Mouse (Mus musculus) liver, adult 2 months (tissue): ENCODE results near the gene Tango2. TPM values are rescaled to one million over a fixed set of nuclear protein-coding genes. Genes with fewer than 3 reads are reported as not detected.
A peak's percentile ranks its signal among the peaks of the same experiment; 100 is the strongest.

Experiments
- DNase-seq: peaks from one replicate; pipeline ENCODE4 v3.0.0-alpha.2; 2011; ENCODE audit warnings: low read depth, low spot score; ENCODE audit errors: extremely low read depth
- H3K27ac ChIP-seq: fragments of 200-500 bp; replicated peaks from 2 replicates; pipeline ENCODE4 v1.5.1; 2012; ENCODE audit warnings: low read depth, mild to moderate bottlenecking, control low read depth, inconsistent platforms, low read length; ENCODE audit not compliant: insufficient read depth
- H3K27me3 ChIP-seq: fragments of 200-500 bp; 2 replicates; pipeline ENCODE4 v1.6.1; 2012; ENCODE audit warnings: mild to moderate bottlenecking, moderate library complexity, low read length, inconsistent platforms; ENCODE audit not compliant: control insufficient read depth, insufficient read depth
- H3K36me3 ChIP-seq: fragments of 200-500 bp; 2 replicates; pipeline ENCODE4 v1.6.1; 2012; ENCODE audit warnings: low read length, inconsistent platforms; ENCODE audit not compliant: control insufficient read depth, insufficient read depth
- H3K4me1 ChIP-seq: fragments of 200-500 bp; 2 replicates; pipeline ENCODE4 v1.6.1; 2011; ENCODE audit warnings: low read length; ENCODE audit not compliant: control insufficient read depth, insufficient read depth
- H3K4me3 ChIP-seq: fragments of 200-500 bp; 2 replicates; pipeline ENCODE4 v1.5.1; 2011; ENCODE audit warnings: low read depth, mild to moderate bottlenecking, control low read depth, low read length, moderate library complexity; ENCODE audit not compliant: insufficient read depth
- H3K79me2 ChIP-seq: fragments of 200-500 bp; 2 replicates; pipeline ENCODE4 v1.6.1; 2012; ENCODE audit warnings: inconsistent platforms, mild to moderate bottlenecking, low read length, moderate library complexity; ENCODE audit not compliant: control insufficient read depth, insufficient read depth
- H3K9ac ChIP-seq: fragments of 200-500 bp; 2 replicates; pipeline ENCODE4 v1.6.1; 2012; ENCODE audit warnings: low read depth, mild to moderate bottlenecking, control low read depth, inconsistent platforms, low read length
- CTCF ChIP-seq: fragments of 200-500 bp; IDR thresholded peaks from 2 replicates; pipeline ENCODE4 v1.5.1; 2011; ENCODE audit warnings: low read depth, low read length, control low read depth
- POLR2A ChIP-seq: fragments of 200-500 bp; IDR thresholded peaks from 2 replicates; pipeline ENCODE4 v1.6.1; 2011; ENCODE audit warnings: low read length, control low read depth; ENCODE audit not compliant: insufficient read depth; ENCODE audit errors: extremely low read depth
- WGBS: fragments of 180-500 bp; shearing (Covaris S2); methylation state at CpG from one replicate; pipeline ENCODE4 v1.1.7; 2018; 5-methylcytosine and 5-hydroxymethylcytosine counted together
- polyA plus RNA-seq: library from polyadenylated mRNA; depleted of rRNA; stranded (reverse); fragments of >200 nt; gene quantifications from 2 replicates; pipeline ENCODE4 v1.2.3, GENCODE M21; 2012
- total RNA-seq: library from RNA; depleted of rRNA; stranded (reverse); fragments of >200 nt; gene quantifications from 2 replicates; pipeline ENCODE4 v1.2.3, GENCODE M21; 2014

Gene Tango2
- total and polyA plus RNA-seq, 2 experiments: 57.1 to 58.0 TPM

- Histone ChIP-seq H3K36me3 (no peaks in the 10 kb centered on the region), H3K9ac (no peak overlapping the region), H3K27ac (peak overlapping the region; percentile 44; the same call in 1 of the 2 replicates), H3K79me2 (peaks cover 2% of the 10 kb centered on the region; the same call in 1 of the 2 replicates), H3K4me3 (no peak overlapping the region), H3K27me3 (no peaks in the 10 kb centered on the region), H3K4me1 (peaks cover 3% of the 10 kb centered on the region; the same call in 1 of the 2 replicates)
- TF ChIP-seq CTCF (no peak), POLR2A (no peak)
- DNase-seq: no peak
- WGBS: 91% methylated on average over 8 of the region's 8 CpGs
Observed at GRCm38 (mm10) chr16:18384659-18385058, 36.8 kb upstream of the Tango2 start.

GRCm38 (mm10) chr16:18384211-18384610 lies 36.3 kb upstream of the Tango2 start:
- H3K4me1 ChIP-seq: peaks cover 3% of the 10 kb centered on the region; the same call in 1 of the 2 replicates

GRCm38 (mm10) chr16:18383756-18384155 lies 35.9 kb upstream of the Tango2 start:
- H3K27ac ChIP-seq: peak overlapping the region; percentile 67; the same call in 1 of the 2 replicates

More at GRCm38 (mm10) chr16:18384211-18384610, 36.3 kb upstream of the Tango2 start:
- Histone ChIP-seq H3K4me3 (no peak overlapping the region), H3K27me3 (no peaks in the 10 kb centered on the region), H3K9ac (no peak overlapping the region), H3K79me2 (peaks cover 2% of the 10 kb centered on the region; the same call in 1 of the 2 replicates), H3K27ac (peak overlapping the region; percentile 44), H3K36me3 (no peaks in the 10 kb centered on the region)
- DNase-seq: no peak
- 77% methylated on average over 7 of the region's 7 CpGs for WGBS
- TF ChIP-seq POLR2A (no peak), CTCF (no peak)

GRCm38 (mm10) chr16:18383045-18383726 lies 35.3 kb upstream of the Tango2 start:
- Histone ChIP-seq H3K27ac (peak overlapping the region; percentile 67; the same call in 1 of the 2 replicates), H3K9ac (no peak overlapping the region), H3K79me2 (peaks cover 2% of the 10 kb centered on the region; the same call in 1 of the 2 replicates), H3K4me1 (peaks cover 3% of the 10 kb centered on the region; the same call in 1 of the 2 replicates), H3K4me3 (no peak overlapping the region), H3K36me3 (no peaks in the 10 kb centered on the region), H3K27me3 (no peaks in the 10 kb centered on the region)
- WGBS: 35% methylated on average over 9 of the region's 9 CpGs
- DNase-seq: peak; percentile 50
- no peak for TF ChIP-seq POLR2A
- no peak for TF ChIP-seq CTCF

More at GRCm38 (mm10) chr16:18383756-18384155, 35.9 kb upstream of the Tango2 start:
- peaks cover 2% of the 10 kb centered on the region; the same call in 1 of the 2 replicates for H3K79me2 ChIP-seq
- WGBS: 76% methylated on average over 3 of the region's 3 CpGs
- no peak overlapping the region for H3K9ac ChIP-seq
- no peak for DNase-seq
- H3K36me3 ChIP-seq: no peaks in the 10 kb centered on the region
- no peak overlapping the region for H3K4me3 ChIP-seq
- TF ChIP-seq CTCF: no peak
- no peak for TF ChIP-seq POLR2A
- H3K27me3 ChIP-seq: no peaks in the 10 kb centered on the region
- H3K4me1 ChIP-seq: peaks cover 3% of the 10 kb centered on the region; the same call in 1 of the 2 replicates

- TF ChIP-seq CTCF: no peak
- TF ChIP-seq POLR2A: no peak
- no peak for DNase-seq
- H3K27me3 ChIP-seq: no peaks in the 10 kb centered on the region
- WGBS: 91% methylated on average over 6 of the region's 6 CpGs
- H3K79me2 ChIP-seq: peaks cover 2% of the 10 kb centered on the region; the same call in 1 of the 2 replicates
- no peak overlapping the region for H3K4me3 ChIP-seq
- peaks cover 7% of the 10 kb centered on the region for H3K4me1 ChIP-seq
- no peaks in the 10 kb centered on the region for H3K36me3 ChIP-seq
- no peak overlapping the region for H3K9ac ChIP-seq
- H3K27ac ChIP-seq: no peak overlapping the region
Observed at GRCm38 (mm10) chr16:18381621-18382258, 33.8 kb upstream of the Tango2 start.
